Mouse (Mus musculus): Measurements from ENCODE around the gene Tlx2.

- TF ChIP-seq CTCF (IDR thresholded peaks at IDR 0.05; ENCODE audit: borderline replicate concordance, extremely low read depth, insufficient read depth, insufficient read length) (no peak), POLR2A (IDR thresholded peaks at IDR 0.05; ENCODE audit: borderline replicate concordance, extremely low read depth, insufficient read depth, insufficient read length, poor library complexity, severe bottlenecking) (peak; percentile 47; the same call in 1 of the 2 replicates)
These were observed 38.9 kb upstream of the Tlx2 start, which contains the start of gene Mrpl53 for GRCm38 (mm10) chr6:83108762-83109668.
